Mouse (Mus musculus) small intestine, adult 2 months (tissue): Measurements from ENCODE around the gene Ttc28.

Experiments
- CTCF ChIP-seq: fragments of 200-500 bp; IDR thresholded peaks from 2 replicates; pipeline ENCODE4 v1.5.1; 2012; ENCODE audit warnings: low read depth, mild to moderate bottlenecking, control low read depth, inconsistent platforms, low read length, moderate library complexity, mixed read lengths; ENCODE audit not compliant: insufficient replicate concordance, insufficient read length; ENCODE audit errors: extremely low read depth
- POLR2A ChIP-seq: fragments of 200-500 bp; IDR thresholded peaks from 2 replicates; pipeline ENCODE4 v1.6.1; 2012; ENCODE audit warnings: low read depth, mild to moderate bottlenecking, control low read depth, inconsistent platforms, low read length, moderate library complexity

GRCm38 (mm10) chr5:110936606-110937005 is 57.0 kb downstream of the Ttc28 start:
- TF ChIP-seq CTCF: no peak
- no peak for TF ChIP-seq POLR2A
